Mouse (Mus musculus): ENCODE data around the gene Hip1.

DNA sequence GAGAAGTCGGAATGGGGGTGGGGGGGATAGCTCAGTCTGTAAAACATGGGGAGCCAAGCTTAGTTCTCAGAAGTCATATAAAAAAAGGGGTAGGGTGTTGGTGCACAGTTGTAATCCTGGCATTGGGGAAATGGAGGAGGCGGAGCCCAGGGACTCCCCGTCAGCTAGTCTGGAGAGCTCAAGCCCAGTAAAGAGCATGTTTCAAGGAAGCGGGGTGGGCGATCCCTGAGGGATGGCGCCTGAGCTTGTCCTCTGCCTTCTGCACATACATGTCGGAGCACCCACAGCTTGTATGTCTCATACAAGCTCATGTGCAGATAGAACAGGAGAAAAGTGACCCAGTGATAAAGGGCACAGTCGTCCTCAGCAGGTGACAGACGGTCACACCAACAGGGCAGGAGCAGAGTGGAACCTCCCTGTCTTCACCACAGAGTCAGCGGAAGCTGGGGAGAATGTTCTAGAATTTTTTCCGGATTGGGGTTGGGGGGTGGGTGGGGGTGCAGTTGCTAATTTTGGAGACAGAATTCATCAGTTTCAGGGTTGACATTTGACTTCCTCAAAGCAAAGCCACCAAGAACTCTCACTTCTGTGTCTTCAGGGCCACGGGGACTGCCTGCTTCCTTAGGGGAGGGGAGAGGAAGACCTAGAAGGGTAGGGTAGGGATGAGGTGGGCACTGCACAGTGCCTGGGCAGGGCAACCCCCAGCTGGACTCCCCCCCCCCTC is 65.9 kb downstream of the Hip1 start:
- TF ChIP-seq CTCF (IDR thresholded peaks at IDR 0.05; ENCODE audit: low read depth) (no peak), EP300 (IDR thresholded peaks at IDR 0.05; ENCODE audit: low read depth) (no peak)

All from heart, postnatal 0 days (tissue).